Mouse (Mus musculus): Measurements from ENCODE around the gene Nckap5. TPM values are rescaled to one million over a fixed set of nuclear protein-coding genes. Genes with fewer than 3 reads are reported as not detected.

Gene Nckap5
- polyA plus RNA-seq, 1 experiment from 2014 or later: 11.5 TPM

GRCm38 (mm10) chr1:125910871-125911265, 919.7 kb downstream of the Nckap5 start:
- H3K4me3 ChIP-seq (replicated peaks): peak overlapping the region; percentile 46
- peaks cover 35% of the 10 kb centered on the region for H3K4me1 ChIP-seq
- ATAC-seq (ENCODE audit: low FRiP score): peak; percentile 54; the same call in 1 of the 2 replicates
- H3K36me3 ChIP-seq: no peaks in the 10 kb centered on the region
- H3K4me2 ChIP-seq: peak overlapping the region; percentile 78
- no peak overlapping the region for H3K27ac ChIP-seq (replicated peaks)
- H3K9me3 ChIP-seq (replicated peaks): no peaks in the 10 kb centered on the region
- H3K9ac ChIP-seq (replicated peaks): peak overlapping the region; percentile 55; the same call in 1 of the 2 replicates
- H3K27me3 ChIP-seq (replicated peaks): no peaks in the 10 kb centered on the region
- WGBS: under 1% methylated on average over 9 of the region's 9 CpGs

- Histone ChIP-seq H3K4me2 (peak overlapping the region; percentile 78), H3K4me1 (peaks cover 35% of the 10 kb centered on the region), H3K4me3 (replicated peaks) (peak overlapping the region; percentile 46), H3K36me3 (no peaks in the 10 kb centered on the region), H3K9me3 (replicated peaks) (no peaks in the 10 kb centered on the region), H3K27me3 (replicated peaks) (no peaks in the 10 kb centered on the region), H3K9ac (replicated peaks) (peak overlapping the region; percentile 55; the same call in 1 of the 2 replicates), H3K27ac (replicated peaks) (no peak overlapping the region)
- WGBS: 9% methylated on average over 14 of the region's 14 CpGs
- peak; percentile 50; the same call in 1 of the 2 replicates for ATAC-seq (ENCODE audit: low FRiP score)
Measured at GRCm38 (mm10) chr1:125910211-125910870, 920.3 kb downstream of the Nckap5 start.

GRCm38 (mm10) chr1:125893158-125893557, 937.4 kb downstream of the Nckap5 start:
- Histone ChIP-seq H3K27ac (replicated peaks) (no peak overlapping the region), H3K4me2 (no peak overlapping the region), H3K27me3 (replicated peaks) (no peaks in the 10 kb centered on the region), H3K9me3 (replicated peaks) (no peaks in the 10 kb centered on the region), H3K36me3 (no peaks in the 10 kb centered on the region), H3K4me3 (replicated peaks) (no peak overlapping the region), H3K9ac (replicated peaks) (no peak overlapping the region), H3K4me1 (no peaks in the 10 kb centered on the region)
- WGBS: 67% methylated on average over 9 of the region's 9 CpGs
- ATAC-seq (ENCODE audit: low FRiP score): no peak

GRCm38 (mm10) chr1:125870056-125870455, 960.5 kb downstream of the Nckap5 start:
- no peak overlapping the region for H3K4me3 ChIP-seq (replicated peaks)
- no peak for ATAC-seq (ENCODE audit: low FRiP score)
- no peaks in the 10 kb centered on the region for H3K36me3 ChIP-seq
- no peaks in the 10 kb centered on the region; the same call in 1 of the 2 replicates for H3K27me3 ChIP-seq (replicated peaks)
- WGBS: 33% methylated on average over 7 of the region's 7 CpGs
- no peaks in the 10 kb centered on the region for H3K9me3 ChIP-seq (replicated peaks)
- H3K4me2 ChIP-seq: no peak overlapping the region
- no peak overlapping the region for H3K9ac ChIP-seq (replicated peaks)
- no peaks in the 10 kb centered on the region for H3K4me1 ChIP-seq
- H3K27ac ChIP-seq (replicated peaks): no peak overlapping the region

All from neural tube, embryonic 15.5 days (tissue).